Mouse (Mus musculus) brain, embryonic 14.5 days (tissue): ENCODE measurements at regions not wholly inside any gene's neighbourhood (a gene's known extent, or its start where the extent isn't known, plus 50 kb on each side); places are given as distances from the start of the nearest gene placed in this dataset.

Source experiments
- CTCF ChIP-seq: fragments of 200-500 bp; IDR thresholded peaks from 2 replicates; pipeline ENCODE4 v1.5.1; 2012; ENCODE audit warnings: inconsistent platforms, mild to moderate bottlenecking, moderate library complexity, borderline replicate concordance; ENCODE audit not compliant: insufficient read depth, insufficient read length; ENCODE audit errors: extremely low read depth
- POLR2A ChIP-seq: fragments of 200-500 bp; IDR thresholded peaks from 2 replicates; pipeline ENCODE4 v1.6.1; 2012; ENCODE audit warnings: mild to moderate bottlenecking, inconsistent platforms, borderline replicate concordance; ENCODE audit not compliant: poor library complexity, insufficient read depth, insufficient read length, severe bottlenecking; ENCODE audit errors: extremely low read depth

DNA sequence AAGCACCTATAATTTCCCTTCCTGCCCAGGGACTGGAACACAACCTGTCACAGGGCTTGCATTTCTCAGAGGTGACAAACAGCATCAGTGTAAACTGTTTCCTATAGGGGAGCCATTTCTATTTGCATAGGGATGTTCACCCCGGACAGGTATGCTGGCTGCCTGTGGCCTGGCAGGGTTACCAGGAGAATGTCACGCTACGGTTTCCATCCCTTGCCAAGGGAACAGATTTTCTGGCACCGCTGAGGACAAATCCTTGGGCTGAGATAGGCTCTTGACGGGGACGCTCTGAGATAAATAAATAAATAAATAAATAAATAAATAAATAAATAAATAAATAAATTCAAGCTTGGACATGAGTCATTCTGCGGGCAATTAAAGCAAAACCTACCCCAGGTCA is 308.0 kb downstream of the Gm45692 start:
- TF ChIP-seq CTCF (no peak), POLR2A (no peak)
